In the genomic region with DNA sequence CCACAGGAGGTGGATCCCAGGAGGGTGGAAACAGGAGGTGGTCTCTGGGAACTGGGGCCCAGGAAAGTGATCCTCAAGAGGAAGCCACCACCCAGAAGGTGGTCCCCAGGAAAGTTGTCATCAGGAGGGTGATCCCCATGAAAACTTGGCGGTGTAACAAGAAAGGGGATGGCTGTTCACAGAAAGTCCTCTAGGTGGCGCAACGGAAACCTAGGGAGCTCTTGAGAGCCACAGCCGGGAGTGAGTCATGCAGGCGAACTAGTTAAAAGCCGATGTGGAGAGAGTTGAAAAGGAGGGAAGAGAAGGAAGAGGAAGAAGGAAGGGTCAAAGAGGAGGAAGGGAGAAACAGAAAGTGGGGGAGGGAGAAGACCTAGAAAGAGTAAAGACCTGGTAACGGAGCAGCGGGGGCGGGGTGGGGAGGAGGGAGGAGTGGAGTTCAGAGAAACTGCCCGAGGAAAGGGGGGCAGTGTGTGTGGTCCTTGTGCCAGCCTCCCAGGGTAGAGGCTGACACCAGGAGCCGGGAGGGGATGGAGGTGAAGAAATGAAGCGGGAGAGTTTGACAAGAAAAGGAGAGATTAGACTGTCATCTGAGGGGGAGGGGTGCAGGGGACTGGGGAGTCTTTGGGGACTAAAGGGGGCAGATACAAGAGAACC, we compare ENCODE assay signal across 7 mouse cellular contexts. TPM values are rescaled to one million over a fixed set of nuclear protein-coding genes. Genes with fewer than 3 reads are reported as not detected.
DNase-seq lines count a peak whose midpoint lies in the region; ATAC-seq lines count a peak whose summit lies in the region.

No protein-coding gene starts in this region.

- intact Hi-C loops in left cerebral cortex, postnatal 10 days (cut with DNase I) = no loop called here

- peak; percentile 91 for ATAC-seq in inflammation-experienced regulatory T-cells, adult 6 months
- ATAC-seq in megakaryocyte progenitor cell, adult 5-6 weeks (replicated peaks; ENCODE audit: poor library complexity) = peak; percentile 55

- peak; percentile 61 to 67 for DNase-seq in adrenal gland, adult 18-20 months (ENCODE audit: low spot score in 2 of 2)
- DNase-seq in embryo, embryonic 10.5 days (ENCODE audit: low spot score) = peak; percentile 96
- peak; percentile 52 for DNase-seq in gastrocnemius, postnatal 25 days
- DNase-seq in left cerebral cortex, postnatal 10 days (ENCODE audit: extremely low spot score in 1 of 2, low spot score in 2 of 2) = peak; percentile 60 to 81
- peak; percentile 71 to 79 for DNase-seq in right cerebral cortex, adult 2 months (ENCODE audit: low spot score in 2 of 2)

RNA-seq across cellular contexts. Expression of a gene that starts 30.5 kb away (rescaled TPM):
- total RNA-seq in adrenal gland, adult 18-20 months (2021) = 100 to 1,000 TPM; 116 to 173 TPM
- 10 to 100 TPM; 55.6 to 68.6 TPM for total RNA-seq in gastrocnemius, postnatal 25 days (2021)
- polyA plus RNA-seq in inflammation-experienced regulatory T-cells, adult 6 months (2017; shearing (Covaris generic)) = 100 to 1,000 TPM in 1 of 3 experiments, 10 to 100 TPM in 2; 90.4 to 169 (median 97.7) TPM
- 10 to 100 TPM; 85.1 to 87.1 TPM for total RNA-seq in left cerebral cortex, postnatal 10 days (2021)
- 186 and 238 TPM in 2 replicates for total RNA-seq in megakaryocyte progenitor cell, adult 5-6 weeks (2015)
- total RNA-seq in megakaryocyte progenitor cell, adult 5-6 weeks (2017) = 247 and 275 TPM in 2 replicates

Comparison
In these comparisons a context has a peak if more than half of its experiments do, and no peak if none do; other contexts are left out.
1. Peak in every context shown above with its lines: DNase-seq and ATAC-seq.